Mouse (Mus musculus) embryonic fibroblast, embryonic 13.5 days (primary cell): ENCODE data around the gene Adam22. TPM values are rescaled to one million over a fixed set of nuclear protein-coding genes. Genes with fewer than 3 reads are reported as not detected.

Source experiments
- H3K27ac ChIP-seq: 2 replicates; pipeline ENCODE4 v1.5.1; 2012; ENCODE audit warnings: low read length, control low read depth, inconsistent platforms; ENCODE audit not compliant: insufficient read depth
- H3K4me1 ChIP-seq: 2 replicates; pipeline ENCODE4 v1.6.1; 2011; ENCODE audit warnings: low read length; ENCODE audit not compliant: control insufficient read depth, insufficient read depth
- H3K4me3 ChIP-seq: 2 replicates; pipeline ENCODE4 v1.5.1; 2011; ENCODE audit warnings: mild to moderate bottlenecking, control low read depth, low read length; ENCODE audit not compliant: insufficient read depth
- CTCF ChIP-seq: IDR thresholded peaks from 2 replicates; pipeline ENCODE4 v1.5.1; 2011; ENCODE audit warnings: mild to moderate bottlenecking, control low read depth, low read length, moderate library complexity, borderline replicate concordance; ENCODE audit not compliant: insufficient read depth
- POLR2A ChIP-seq: IDR thresholded peaks from 2 replicates; pipeline ENCODE4 v1.6.1; 2011; ENCODE audit warnings: low read depth, mild to moderate bottlenecking, control low read depth, low read length, moderate library complexity
- polyA plus RNA-seq: library from polyadenylated mRNA; stranded (reverse); fragments of >200 nt; gene quantifications from 2 replicates; pipeline ENCODE4 v1.2.4, GENCODE M21; 2011; ENCODE audit warnings: low read depth; ENCODE audit not compliant: missing spikeins, insufficient read length

Adam22 gene
- polyA plus RNA-seq, 1 experiment, result 10.4 TPM

GRCm38 (mm10) chr5:8116561-8117168 is 251.3 kb downstream of the Adam22 start:
- peaks cover 2% of the 10 kb centered on the region for H3K4me1 ChIP-seq
- TF ChIP-seq POLR2A (no peak), CTCF (no peak)
- no peak overlapping the region for H3K4me3 ChIP-seq
- H3K27ac ChIP-seq, result no peak overlapping the region

- Histone ChIP-seq H3K27ac (no peak overlapping the region), H3K4me1 (no peaks in the 10 kb centered on the region), H3K4me3 (no peak overlapping the region)
- no peak for TF ChIP-seq POLR2A
- TF ChIP-seq CTCF, result no peak
Observed at GRCm38 (mm10) chr5:8112246-8112645, 255.7 kb downstream of the Adam22 start.

- TF ChIP-seq CTCF, result no peak
- TF ChIP-seq POLR2A, result no peak
- Histone ChIP-seq H3K27ac (no peak overlapping the region), H3K4me1 (no peaks in the 10 kb centered on the region), H3K4me3 (no peak overlapping the region)
Observed at GRCm38 (mm10) chr5:8111691-8112090, 256.3 kb downstream of the Adam22 start.

- H3K4me1 ChIP-seq, result no peaks in the 10 kb centered on the region
- TF ChIP-seq POLR2A (no peak), CTCF (no peak)
- no peak overlapping the region for H3K27ac ChIP-seq
- no peak overlapping the region for H3K4me3 ChIP-seq
Observed at GRCm38 (mm10) chr5:8095689-8096088, 272.3 kb downstream of the Adam22 start.

- Histone ChIP-seq H3K4me1 (no peaks in the 10 kb centered on the region), H3K27ac (no peak overlapping the region), H3K4me3 (no peak overlapping the region)
- TF ChIP-seq CTCF (no peak), POLR2A (no peak)
Observed at GRCm38 (mm10) chr5:8094921-8095320, 273.0 kb downstream of the Adam22 start.

- Histone ChIP-seq H3K27ac (no peak overlapping the region), H3K4me3 (no peak overlapping the region), H3K4me1 (no peaks in the 10 kb centered on the region)
- no peak for TF ChIP-seq CTCF
- no peak for TF ChIP-seq POLR2A
Observed at GRCm38 (mm10) chr5:8088147-8088546, 279.8 kb downstream of the Adam22 start.

GRCm38 (mm10) chr5:8085661-8086060 is 282.3 kb downstream of the Adam22 start:
- Histone ChIP-seq H3K27ac (no peak overlapping the region), H3K4me1 (no peaks in the 10 kb centered on the region), H3K4me3 (no peak overlapping the region)
- TF ChIP-seq CTCF (no peak), POLR2A (no peak)

- Histone ChIP-seq H3K4me3 (no peak overlapping the region), H3K4me1 (no peaks in the 10 kb centered on the region), H3K27ac (no peak overlapping the region)
- TF ChIP-seq POLR2A, result no peak
- no peak for TF ChIP-seq CTCF
Observed at GRCm38 (mm10) chr5:8082800-8083509, 285.0 kb downstream of the Adam22 start.

GRCm38 (mm10) chr5:8077481-8077880 is 290.5 kb downstream of the Adam22 start:
- Histone ChIP-seq H3K27ac (no peak overlapping the region), H3K4me1 (0 out of 2 replicates have a peak, but pooled peaks cover 2% of the 10 kb centered on the region), H3K4me3 (no peak overlapping the region)
- no peak for TF ChIP-seq POLR2A
- no peak for TF ChIP-seq CTCF

- no peak for TF ChIP-seq CTCF
- no peak for TF ChIP-seq POLR2A
- H3K4me3 ChIP-seq, result no peak overlapping the region
- 0 out of 2 replicates have a peak, but pooled peaks cover 2% of the 10 kb centered on the region for H3K4me1 ChIP-seq
- no peak overlapping the region for H3K27ac ChIP-seq
Observed at GRCm38 (mm10) chr5:8073901-8074561, 293.9 kb downstream of the Adam22 start.

GRCm38 (mm10) chr5:8073406-8073805 is 294.6 kb downstream of the Adam22 start:
- H3K27ac ChIP-seq, result no peak overlapping the region
- no peak for TF ChIP-seq POLR2A
- TF ChIP-seq CTCF, result no peak
- H3K4me1 ChIP-seq, result 0 out of 2 replicates have a peak, but pooled peaks cover 2% of the 10 kb centered on the region
- H3K4me3 ChIP-seq, result no peak overlapping the region
